Mouse (Mus musculus): Measurements from ENCODE around the gene Olfm2.
"Not testable (repeated sequence)": the region's sequence is repeated elsewhere in the genome, so short reads cannot be mapped to it uniquely, and the experiment has no call there.

Olfm2 gene

GRCm38 (mm10) chr9:20694721-20695235 lies 51.4 kb downstream of the Olfm2 start:
- no peak for DNase-seq

GRCm38 (mm10) chr9:20692863-20693262 lies 53.3 kb downstream of the Olfm2 start:
- no peak for DNase-seq

GRCm38 (mm10) chr9:20690449-20690848 lies 55.7 kb downstream of the Olfm2 start:
- DNase-seq = not testable (repeated sequence)

GRCm38 (mm10) chr9:20689913-20690312 lies 56.2 kb downstream of the Olfm2 start:
- no peak for DNase-seq

GRCm38 (mm10) chr9:20689403-20689802 lies 56.7 kb downstream of the Olfm2 start:
- DNase-seq = no peak

- DNase-seq = no peak
These were observed 60.9 kb downstream of the Olfm2 start for GRCm38 (mm10) chr9:20685081-20685861.

- DNase-seq = no peak
These were observed 63.8 kb downstream of the Olfm2 start for GRCm38 (mm10) chr9:20682389-20682722.

GRCm38 (mm10) chr9:20681546-20682388 lies 64.4 kb downstream of the Olfm2 start:
- DNase-seq = no peak

- no peak for DNase-seq
These were observed 65.7 kb downstream of the Olfm2 start for GRCm38 (mm10) chr9:20680378-20680958.

GRCm38 (mm10) chr9:20677892-20678291 lies 68.3 kb downstream of the Olfm2 start:
- DNase-seq = no peak

- DNase-seq = no peak
These were observed 74.1 kb downstream of the Olfm2 start for GRCm38 (mm10) chr9:20672047-20672446.

- no peak for DNase-seq
These were observed 78.1 kb downstream of the Olfm2 start for GRCm38 (mm10) chr9:20668065-20668464.

- DNase-seq = no peak
These were observed 79.6 kb downstream of the Olfm2 start for GRCm38 (mm10) chr9:20666510-20667034.

- no peak for DNase-seq
These were observed 80.2 kb downstream of the Olfm2 start for GRCm38 (mm10) chr9:20665925-20666324.

- no peak for DNase-seq
These were observed 81.0 kb downstream of the Olfm2 start for GRCm38 (mm10) chr9:20664982-20665637.

- DNase-seq = no peak
These were observed 81.8 kb downstream of the Olfm2 start for GRCm38 (mm10) chr9:20664366-20664765.

- DNase-seq = no peak
These were observed 82.2 kb downstream of the Olfm2 start for GRCm38 (mm10) chr9:20663956-20664355.

- DNase-seq = no peak
These were observed 83.3 kb downstream of the Olfm2 start for GRCm38 (mm10) chr9:20662874-20663273.

- DNase-seq = no peak
These were observed 83.8 kb downstream of the Olfm2 start for GRCm38 (mm10) chr9:20662325-20662724.

GRCm38 (mm10) chr9:20657546-20657945 lies 88.6 kb downstream of the Olfm2 start:
- no peak for DNase-seq

- no peak for DNase-seq
These were observed 92.3 kb downstream of the Olfm2 start for GRCm38 (mm10) chr9:20653859-20654258.

GRCm38 (mm10) chr9:20652260-20652658 lies 93.9 kb downstream of the Olfm2 start:
- DNase-seq = no peak
